Mouse (Mus musculus) forebrain, embryonic 15.5 days (tissue): ENCODE results near the gene Orai1. TPM values are rescaled to one million over a fixed set of nuclear protein-coding genes. Genes with fewer than 3 reads are reported as not detected.

Experiments used
- ATAC-seq: fragments of 200-750 bp; cut with Nextera tagmentation; replicated peaks from 2 replicates; pipeline ENCODE4 v1.8.0; 2017; ENCODE audit warnings: mild to moderate bottlenecking, moderate TSS enrichment, moderate library complexity
- H3K27ac ChIP-seq: fragments of 300-500 bp; sonication (generic); replicated peaks from 2 replicates; pipeline ENCODE4 v1.5.1; 2015; ENCODE audit warnings: mild to moderate bottlenecking, inconsistent platforms
- H3K27me3 ChIP-seq: fragments of 300-500 bp; sonication (generic); 2 replicates; pipeline ENCODE4 v1.6.1; 2015; ENCODE audit warnings: inconsistent platforms
- H3K36me3 ChIP-seq: fragments of 300-500 bp; sonication (generic); 2 replicates; pipeline ENCODE4 v1.6.1; 2015; ENCODE audit warnings: mild to moderate bottlenecking, inconsistent platforms
- H3K4me1 ChIP-seq: fragments of 300-500 bp; sonication (generic); 2 replicates; pipeline ENCODE4 v1.6.1; 2015; ENCODE audit warnings: inconsistent platforms
- H3K4me2 ChIP-seq: fragments of 300-500 bp; sonication (generic); replicated peaks from 2 replicates; pipeline ENCODE4 v1.6.1; 2015; ENCODE audit warnings: mild to moderate bottlenecking, inconsistent platforms
- H3K4me3 ChIP-seq: fragments of 300-500 bp; sonication (generic); 2 replicates; pipeline ENCODE4 v1.5.1; 2015; ENCODE audit warnings: mild to moderate bottlenecking, inconsistent platforms
- H3K9ac ChIP-seq: fragments of 300-500 bp; sonication (generic); replicated peaks from 2 replicates; pipeline ENCODE4 v1.6.1; 2015; ENCODE audit warnings: mild to moderate bottlenecking, inconsistent platforms
- H3K9me3 ChIP-seq: fragments of 300-500 bp; sonication (generic); 2 replicates; pipeline ENCODE4 v1.6.1; 2016; ENCODE audit warnings: inconsistent platforms
- WGBS: fragments of 180-500 bp; shearing (Covaris S2); methylation state at CpG from one replicate; pipeline ENCODE4 v1.1.7; 2015; ENCODE audit warnings: mixed read lengths; 5-methylcytosine and 5-hydroxymethylcytosine counted together
- polyA plus RNA-seq: library from polyadenylated mRNA; unstranded; fragments of >200 nt; fragmentation: Nextera tagmentation; extraction: Ambion mirVana; gene quantifications from 2 replicates; pipeline ENCODE4 v1.2.1, GENCODE M21; 2015

Gene Orai1
- polyA plus RNA-seq, 1 experiment from 2014 or later: 14.9 TPM

DNA sequence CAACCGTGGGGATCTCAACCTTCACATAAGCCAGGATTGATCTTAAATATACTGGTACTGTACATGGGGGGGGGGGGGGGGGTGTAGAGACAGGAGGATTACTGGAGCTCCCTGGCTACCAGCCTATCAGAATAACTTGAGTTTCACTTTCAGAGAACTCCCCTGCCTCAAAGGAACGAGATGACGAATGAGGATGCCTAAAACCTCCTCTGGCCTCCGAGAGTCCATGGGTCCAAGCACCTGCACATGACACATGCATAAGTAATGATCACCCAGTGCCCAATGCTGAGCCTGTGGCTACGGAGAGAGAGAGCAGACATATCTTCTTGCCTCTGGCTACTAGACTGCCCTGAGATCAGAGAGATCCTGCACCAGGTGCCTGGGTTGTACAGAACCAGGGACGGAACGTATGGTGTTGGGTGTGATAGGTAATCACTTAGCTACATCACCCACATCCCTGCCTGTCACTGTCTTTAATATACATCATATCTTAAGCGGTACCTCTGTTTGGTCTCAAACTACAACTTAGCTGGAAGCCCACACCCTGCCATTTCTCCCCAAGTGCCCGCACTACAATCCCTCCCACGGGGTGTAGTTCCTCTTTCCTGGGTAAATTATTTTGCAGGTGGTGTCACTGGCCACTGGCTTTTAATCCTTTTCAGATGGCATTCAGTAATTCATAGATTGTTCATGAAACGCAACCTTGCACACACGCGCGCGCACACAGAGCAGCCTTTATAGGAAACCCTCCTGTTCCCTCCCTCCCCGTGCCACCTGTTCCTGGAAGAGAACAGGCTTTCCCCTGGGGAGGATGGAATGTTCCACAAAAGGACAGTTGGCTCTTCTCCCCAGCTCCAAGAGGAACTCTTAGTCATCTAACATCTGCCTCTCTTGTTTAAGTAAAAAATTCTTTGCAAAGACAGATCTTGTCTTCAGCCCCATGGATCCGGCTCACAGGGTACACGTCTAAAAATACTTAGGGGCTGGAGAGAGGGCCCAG is 17.4 kb upstream of the Orai1 start:
- Histone ChIP-seq H3K4me3 (no peak overlapping the region), H3K36me3 (no peaks in the 10 kb centered on the region), H3K9ac (no peak overlapping the region), H3K27ac (no peak overlapping the region), H3K4me1 (0 out of 2 replicates have a peak, but pooled peaks cover 4% of the 10 kb centered on the region), H3K9me3 (no peaks in the 10 kb centered on the region), H3K27me3 (no peaks in the 10 kb centered on the region), H3K4me2 (no peak overlapping the region)
- WGBS: 88% methylated on average over 18 of the region's 18 CpGs
- no peak for ATAC-seq

DNA sequence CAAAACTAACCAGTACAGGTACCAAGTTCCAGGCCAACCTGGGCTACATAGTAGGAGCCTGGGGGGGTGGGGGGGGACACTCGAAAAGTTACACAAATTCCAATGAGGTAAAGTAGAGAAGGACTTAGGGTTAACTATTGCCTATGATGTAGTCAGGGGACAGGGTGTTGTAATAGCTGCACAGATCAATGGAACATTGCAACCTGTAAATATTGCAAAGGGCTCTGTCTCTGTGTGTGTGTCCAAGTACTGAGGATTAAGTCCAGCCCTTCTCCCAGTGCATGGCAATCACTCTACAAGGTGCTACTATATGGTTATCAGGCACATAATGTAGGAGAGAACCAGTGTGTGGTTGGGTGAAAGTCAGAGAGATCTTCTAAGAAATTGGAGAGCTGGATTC is 14.0 kb upstream of the Orai1 start:
- no peak overlapping the region for H3K4me3 ChIP-seq
- H3K9me3 ChIP-seq: no peaks in the 10 kb centered on the region
- WGBS: 73% methylated on average over 1 of the region's 1 CpGs
- no peaks in the 10 kb centered on the region for H3K36me3 ChIP-seq
- no peak overlapping the region for H3K27ac ChIP-seq
- no peak overlapping the region for H3K4me2 ChIP-seq
- no peak overlapping the region for H3K9ac ChIP-seq
- peaks cover 9% of the 10 kb centered on the region for H3K4me1 ChIP-seq
- H3K27me3 ChIP-seq: no peaks in the 10 kb centered on the region
- no peak for ATAC-seq

GRCm38 (mm10) chr5:123005716-123006592 is 8.9 kb upstream of the Orai1 start:
- Histone ChIP-seq H3K4me3 (peak overlapping the region; percentile 7; the same call in 1 of the 2 replicates), H3K36me3 (no peaks in the 10 kb centered on the region), H3K27ac (peak overlapping the region; percentile 93), H3K9ac (peak overlapping the region; percentile 16; the same call in 1 of the 2 replicates), H3K4me2 (peak overlapping the region; percentile 23; the same call in 1 of the 2 replicates), H3K27me3 (no peaks in the 10 kb centered on the region), H3K4me1 (peaks cover 52% of the 10 kb centered on the region), H3K9me3 (no peaks in the 10 kb centered on the region)
- WGBS: 44% methylated on average over 19 of the region's 19 CpGs
- ATAC-seq: peak; percentile 85

GRCm38 (mm10) chr5:123008877-123009493 is 5.9 kb upstream of the Orai1 start:
- H3K36me3 ChIP-seq: no peaks in the 10 kb centered on the region
- ATAC-seq: no peak
- H3K9me3 ChIP-seq: no peaks in the 10 kb centered on the region
- no peaks in the 10 kb centered on the region for H3K27me3 ChIP-seq
- H3K4me1 ChIP-seq: peaks cover 56% of the 10 kb centered on the region
- no peak overlapping the region for H3K9ac ChIP-seq
- 52% methylated on average over 7 of the region's 7 CpGs for WGBS
- 0 out of 2 replicates have a peak overlapping the region, but pooled peaks have one; percentile 1 for H3K4me2 ChIP-seq
- H3K27ac ChIP-seq: peak overlapping the region; percentile 79
- no peak overlapping the region for H3K4me3 ChIP-seq

- Histone ChIP-seq H3K9me3 (no peaks in the 10 kb centered on the region), H3K4me3 (no peak overlapping the region), H3K9ac (no peak overlapping the region), H3K27ac (peak overlapping the region; percentile 79), H3K36me3 (no peaks in the 10 kb centered on the region), H3K27me3 (no peaks in the 10 kb centered on the region), H3K4me1 (peaks cover 61% of the 10 kb centered on the region), H3K4me2 (no peak overlapping the region)
- WGBS: 41% methylated on average over 11 of the region's 11 CpGs
- ATAC-seq: no peak
Observed at GRCm38 (mm10) chr5:123009873-123010272, 5.0 kb upstream of the Orai1 start.

DNA sequence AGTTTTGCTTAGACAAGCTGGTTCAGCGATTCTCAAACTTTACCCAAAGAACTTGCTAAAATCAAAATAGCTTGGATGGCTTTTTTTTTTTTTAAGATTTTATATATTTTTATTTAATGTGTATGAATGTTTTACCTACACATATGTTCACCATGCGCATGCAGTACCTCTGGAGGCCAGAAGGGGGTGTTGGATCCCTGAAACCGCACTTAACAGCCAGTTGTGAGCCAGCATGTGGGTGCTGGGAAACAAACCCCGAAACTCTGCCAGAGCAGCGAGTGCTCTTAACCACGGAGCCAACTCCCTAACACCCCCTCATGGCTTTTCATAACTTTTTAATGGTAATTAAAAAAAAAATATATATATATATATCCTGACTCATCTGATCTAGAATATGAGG is 4.1 kb upstream of the Orai1 start:
- Histone ChIP-seq H3K27me3 (no peaks in the 10 kb centered on the region), H3K36me3 (no peaks in the 10 kb centered on the region), H3K9ac (no peak overlapping the region), H3K27ac (0 out of 2 replicates have a peak overlapping the region, but pooled peaks have one; percentile 79), H3K4me3 (no peak overlapping the region), H3K4me1 (peaks cover 59% of the 10 kb centered on the region), H3K9me3 (no peaks in the 10 kb centered on the region), H3K4me2 (no peak overlapping the region)
- ATAC-seq: no peak
- WGBS: 90% methylated on average over 6 of the region's 6 CpGs

DNA sequence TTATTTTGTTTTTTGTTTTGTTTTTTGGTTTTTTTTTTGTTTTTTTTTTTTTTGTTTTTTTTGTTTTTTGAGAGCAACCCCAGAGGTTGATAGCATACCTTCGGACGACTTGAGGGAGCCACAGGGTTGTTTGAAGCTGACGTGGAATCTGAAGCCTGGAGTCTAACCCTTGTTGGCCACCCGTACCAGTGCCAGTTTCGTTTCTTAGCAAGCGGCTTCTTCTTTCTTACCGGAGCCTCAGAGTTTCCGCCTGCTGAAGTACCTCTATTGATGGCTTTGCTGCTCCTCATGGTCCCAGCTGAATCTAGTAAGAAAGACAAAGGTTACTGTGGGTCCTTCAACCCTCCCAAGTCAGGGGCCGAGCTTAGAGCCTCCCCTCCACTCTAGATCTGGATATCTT is 3.2 kb upstream of the Orai1 start:
- 92% methylated on average over 9 of the region's 9 CpGs for WGBS
- Histone ChIP-seq H3K4me2 (no peak overlapping the region), H3K4me1 (peaks cover 57% of the 10 kb centered on the region), H3K27ac (no peak overlapping the region), H3K9ac (no peak overlapping the region), H3K9me3 (no peaks in the 10 kb centered on the region), H3K27me3 (no peaks in the 10 kb centered on the region), H3K36me3 (no peaks in the 10 kb centered on the region), H3K4me3 (no peak overlapping the region)
- no peak for ATAC-seq

- Histone ChIP-seq H3K4me2 (no peak overlapping the region), H3K27ac (peak overlapping the region; percentile 94), H3K27me3 (no peaks in the 10 kb centered on the region), H3K9me3 (no peaks in the 10 kb centered on the region), H3K9ac (no peak overlapping the region), H3K36me3 (no peaks in the 10 kb centered on the region), H3K4me3 (no peak overlapping the region), H3K4me1 (peaks cover 50% of the 10 kb centered on the region)
- 56% methylated on average over 9 of the region's 9 CpGs for WGBS
- no peak for ATAC-seq
Observed at GRCm38 (mm10) chr5:123013599-123014315, 1.1 kb upstream of the Orai1 start.

GRCm38 (mm10) chr5:123015915-123016314 is 1.0 kb downstream of the Orai1 start:
- peak overlapping the region; percentile 94; the same call in 1 of the 2 replicates for H3K27ac ChIP-seq
- no peak for ATAC-seq

GRCm38 (mm10) chr5:123017504-123017903 is 2.6 kb downstream of the Orai1 start:
- H3K4me3 ChIP-seq: no peak overlapping the region

More at GRCm38 (mm10) chr5:123015915-123016314, 1.0 kb downstream of the Orai1 start:
- H3K9me3 ChIP-seq: no peaks in the 10 kb centered on the region
- no peaks in the 10 kb centered on the region for H3K27me3 ChIP-seq
- peak overlapping the region; percentile 73 for H3K9ac ChIP-seq
- H3K4me2 ChIP-seq: peak overlapping the region; percentile 66
- H3K36me3 ChIP-seq: no peaks in the 10 kb centered on the region
- peaks cover 45% of the 10 kb centered on the region for H3K4me1 ChIP-seq
- peak overlapping the region; percentile 83 for H3K4me3 ChIP-seq
- WGBS: 22% methylated on average over 8 of the region's 8 CpGs

More at GRCm38 (mm10) chr5:123017504-123017903, 2.6 kb downstream of the Orai1 start:
- H3K27ac ChIP-seq: no peak overlapping the region
- ATAC-seq: no peak
- WGBS: 85% methylated on average over 4 of the region's 4 CpGs
- no peaks in the 10 kb centered on the region for H3K36me3 ChIP-seq
- peaks cover 45% of the 10 kb centered on the region for H3K4me1 ChIP-seq
- no peaks in the 10 kb centered on the region for H3K27me3 ChIP-seq
- H3K4me2 ChIP-seq: no peak overlapping the region
- H3K9ac ChIP-seq: no peak overlapping the region
- no peaks in the 10 kb centered on the region for H3K9me3 ChIP-seq
